Mouse (Mus musculus): Measurements from ENCODE around the gene Pomgnt1.

DNA sequence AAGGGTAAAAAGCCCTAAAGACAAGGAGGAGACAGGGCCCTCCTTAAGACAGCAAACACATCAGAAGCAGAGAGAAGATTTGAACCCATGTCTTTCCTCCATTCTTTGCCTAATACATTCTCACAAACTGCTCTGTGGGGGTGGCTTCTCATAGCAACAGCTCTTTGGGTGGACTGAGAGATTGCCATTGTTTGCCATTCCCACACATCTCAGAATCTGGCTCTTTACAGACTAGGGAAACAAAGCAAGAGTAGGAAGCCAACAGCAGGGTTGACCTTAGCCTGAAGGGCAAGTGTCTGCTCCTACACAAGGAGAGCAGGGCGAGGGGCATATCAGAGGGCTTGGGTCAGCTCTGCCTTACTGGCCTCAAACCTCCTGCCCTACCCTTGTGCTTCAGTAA, 18.1 kb downstream of the Pomgnt1 start:
- no peak for TF ChIP-seq CTCF (IDR thresholded peaks at IDR 0.05; ENCODE audit: low read depth)
- no peak for TF ChIP-seq EP300 (optimal IDR thresholded peaks at IDR 0.05)
